In genomic region chr9:113930534-113931374, GRCm38 (mm10) we compare ENCODE assay signal across 8 mouse cellular contexts. TPM values are rescaled to one million over a fixed set of nuclear protein-coding genes. Genes with fewer than 3 reads are reported as not detected.
DNase-seq lines count a peak whose midpoint lies in the region; ATAC-seq and TF ChIP-seq lines count a peak whose summit lies in the region.

Gene Ubp1 (plus strand): TSS chr9:113930934.

- WGBS in hindbrain, embryonic 13.5 days: under 1% methylated on average over 41 of the region's 86 CpGs

- no peaks in the 10 kb centered on the region for H3K27me3 ChIP-seq in Patski
- H3K27me3 ChIP-seq in hindbrain, embryonic 13.5 days: no peaks in the 10 kb centered on the region

- H3K9me3 ChIP-seq in hindbrain, embryonic 13.5 days: no peaks in the 10 kb centered on the region

- peak within 1 kb of the TSS; percentile 96 for H3K9ac ChIP-seq in hindbrain, embryonic 13.5 days

- H3K36me3 ChIP-seq in hindbrain, embryonic 13.5 days: no peaks in the 10 kb centered on the region

- H3K27ac ChIP-seq in hindbrain, embryonic 13.5 days: peak within 1 kb of the TSS; percentile 93

- in situ Hi-C loops in Patski (cut with MboI; ENCODE audit: low pct_unique_long_range_greater_than_20kb): no loop called here

- peaks cover 25% of the 10 kb centered on the region for H3K4me1 ChIP-seq in hindbrain, embryonic 13.5 days (replicated peaks)

- ATAC-seq in Patski: peak; percentile 94
- peak; percentile 97 for ATAC-seq in hindbrain, embryonic 13.5 days (ENCODE audit: low FRiP score)

- CTCF ChIA-PET in Patski (lab: Charles Lee): interaction anchor here (0.9 kb wide), 1 partner anchor 9 kb away, joined by 3 read pairs; no protein-coding TSS in a partner anchor

- H3K4me2 ChIP-seq in hindbrain, embryonic 13.5 days: peak within 1 kb of the TSS; percentile 81

- DNase-seq in Patski (ENCODE audit: low read depth, low spot score): peak; percentile 97
- peak; percentile 94 to 95 for DNase-seq in cerebellum, postnatal 14 days
- peak; percentile 93 to 97 for DNase-seq in frontal cortex, postnatal 14 days (ENCODE audit: low spot score in 2 of 2)
- DNase-seq in layer of hippocampus, postnatal 25 days (ENCODE audit: extremely low spot score in 1 of 2, low spot score in 1 of 2): peak; percentile 78 to 88
- peak; percentile 98 for DNase-seq in lung, postnatal 25 days (ENCODE audit: low spot score)
- DNase-seq in retina, embryonic 14.5 days (ENCODE audit: low spot score): peak; percentile 98
- DNase-seq in thymus, postnatal 4 days: peak; percentile 88

- POLR2A ChIA-PET in Patski (lab: Charles Lee): interaction anchor here (0.6 to 1.0 kb wide), 2 partner anchors 10 to 256 kb away, joined by 3 read pairs; no protein-coding TSS in a partner anchor

- peak within 1 kb of the TSS; percentile 99 for H3K4me3 ChIP-seq in hindbrain, embryonic 13.5 days

- TF ChIP-seq CTCF in Patski (IDR thresholded peaks at IDR 0.05): no peak

RNA-seq across cellular contexts. Expression of gene Ubp1, which starts in this region (rescaled TPM):
- polyA plus RNA-seq in Patski (2021): 81.9 TPM
- polyA plus RNA-seq in hindbrain, embryonic 13.5 days (2015; fragmentation: Nextera tagmentation; extraction: Ambion mirVana): 31.5 and 32.5 TPM in 2 replicates
- 10 to 100 TPM; 60.4 to 80.9 TPM for total RNA-seq in layer of hippocampus, postnatal 25 days (2021)

Comparison
In these comparisons a context has a peak if more than half of its experiments do, and no peak if none do; other contexts are left out.
1. Peak in every context shown above with its lines: DNase-seq, ATAC-seq, H3K4me3 ChIP-seq and H3K27ac ChIP-seq.